Mouse (Mus musculus) left cerebral cortex, postnatal 36 days (tissue): ENCODE measurements at regions not wholly inside any gene's neighbourhood (a gene's known extent, or its start where the extent isn't known, plus 50 kb on each side); places are given as distances from the start of the nearest gene placed in this dataset.

Experiments used
- DNase-seq, 2 experiments: peaks; one replicate each; pipeline ENCODE4 v3.0.0; 2021 to 2022; ENCODE audit warnings: low spot score in 2 of 2, mixed read lengths in 1 of 2
- intact Hi-C: fragments of 180-260 bp; cut with DNase I; formaldehyde crosslinking; loops from one replicate; pipeline ENCODE4 v1.15.1; 2025

GRCm38 (mm10) chr3:40470101-40470500 is 61.0 kb upstream of the Intu start:
- intact Hi-C loops: no loop called here
- DNase-seq: no peak

- intact Hi-C loops: no loop called here
- DNase-seq: no peak
Observed at GRCm38 (mm10) chr3:40472766-40473165, 58.3 kb upstream of the Intu start.

GRCm38 (mm10) chr3:40480258-40480951 is 50.7 kb upstream of the Intu start:
- intact Hi-C loops: no loop called here
- no peak for DNase-seq
